Mouse (Mus musculus): Measurements from ENCODE around the gene Fmo3.

DNA sequence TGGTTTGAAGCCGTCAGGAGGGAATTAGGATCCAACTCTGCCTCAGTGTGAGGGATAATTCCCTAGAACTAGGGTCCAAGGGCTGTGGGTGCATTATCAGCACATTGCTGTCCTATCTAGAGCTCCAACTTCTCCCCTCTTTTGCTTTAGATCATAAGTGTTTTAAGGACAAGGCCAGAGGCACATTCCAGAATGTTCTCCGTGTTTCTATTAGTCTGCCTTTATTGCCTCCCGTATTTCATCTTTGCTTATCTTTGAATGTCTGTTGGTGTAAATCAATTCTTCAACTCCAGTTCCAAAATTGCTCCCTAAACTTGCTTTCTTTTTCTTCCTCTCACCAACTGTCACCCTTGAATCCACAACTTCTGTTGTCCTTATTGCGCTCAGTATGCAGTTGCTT, 51.9 kb downstream of the Fmo3 start:
- no peak for TF ChIP-seq POLR2A (IDR thresholded peaks at IDR 0.05; ENCODE audit: low read depth, low read length)
- no peak for TF ChIP-seq CTCF (conservative IDR thresholded peaks at IDR 0.05; ENCODE audit: insufficient read depth, insufficient read length, low read depth, low read length)
